Mouse (Mus musculus) skeletal muscle tissue, adult 2 months (tissue): Measurements from ENCODE around the gene Dgkb.

ENCODE experiments used
- DNase-seq: peaks from one replicate; pipeline ENCODE4 v3.0.0-alpha.2; 2012; ENCODE audit warnings: low read depth, low spot score

Gene Dgkb

DNA sequence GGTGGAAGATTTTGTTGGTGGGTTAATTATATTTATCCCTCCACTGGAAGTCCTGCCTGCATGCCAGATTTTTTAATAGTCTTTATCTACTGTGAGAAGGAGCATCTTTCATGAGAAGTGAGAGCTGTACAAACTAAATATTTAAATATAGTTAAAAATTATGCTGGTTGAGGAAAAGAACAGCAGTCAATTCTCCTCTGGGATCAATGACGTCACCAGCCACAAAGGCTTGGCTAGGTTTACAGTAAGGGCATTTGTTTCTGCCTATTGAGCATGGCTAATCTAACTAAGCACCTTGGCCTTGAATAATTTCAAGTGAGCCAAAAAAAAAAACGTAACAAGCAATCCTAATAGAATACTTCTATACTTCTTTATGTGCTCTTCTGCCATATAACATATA is 554.1 kb downstream of the Dgkb start:
- DNase-seq = no peak

DNA sequence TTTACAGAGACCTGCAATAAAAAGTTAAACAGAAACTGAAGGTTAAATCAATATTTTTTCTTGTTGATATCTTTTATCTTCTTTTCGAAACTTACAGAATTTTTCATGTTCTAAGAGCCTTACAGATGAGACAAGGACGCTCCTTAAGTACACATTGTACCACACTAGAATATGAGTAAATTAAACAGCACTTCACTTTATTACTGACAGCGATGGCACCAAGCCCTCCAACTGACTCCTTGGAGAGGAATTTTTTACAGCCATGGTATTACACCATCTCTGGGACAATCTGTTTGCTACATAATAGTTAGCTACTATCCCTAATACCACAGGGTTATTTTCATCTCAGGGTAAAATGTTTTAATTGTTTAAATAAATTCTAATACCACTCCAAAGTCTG is 556.6 kb downstream of the Dgkb start:
- DNase-seq = no peak

DNA sequence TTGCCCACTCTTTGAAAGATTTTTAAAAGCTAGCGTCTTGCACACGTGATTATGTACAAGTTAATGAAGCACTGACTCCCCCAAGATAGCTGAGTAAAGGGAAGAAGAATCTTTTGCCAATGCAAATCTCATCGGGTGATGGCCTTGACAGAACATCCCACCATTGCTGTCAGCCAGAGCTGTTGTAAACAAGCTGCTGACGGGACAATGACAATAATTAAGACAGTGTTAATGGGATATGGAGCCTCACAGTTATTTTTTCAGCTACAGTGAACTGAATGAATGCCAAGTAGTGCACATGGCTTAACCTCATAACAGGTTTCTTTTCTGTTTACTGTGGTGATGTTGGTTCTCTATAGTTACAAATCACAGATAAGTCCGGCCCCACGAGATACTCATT is 568.4 kb downstream of the Dgkb start:
- DNase-seq = no peak

DNA sequence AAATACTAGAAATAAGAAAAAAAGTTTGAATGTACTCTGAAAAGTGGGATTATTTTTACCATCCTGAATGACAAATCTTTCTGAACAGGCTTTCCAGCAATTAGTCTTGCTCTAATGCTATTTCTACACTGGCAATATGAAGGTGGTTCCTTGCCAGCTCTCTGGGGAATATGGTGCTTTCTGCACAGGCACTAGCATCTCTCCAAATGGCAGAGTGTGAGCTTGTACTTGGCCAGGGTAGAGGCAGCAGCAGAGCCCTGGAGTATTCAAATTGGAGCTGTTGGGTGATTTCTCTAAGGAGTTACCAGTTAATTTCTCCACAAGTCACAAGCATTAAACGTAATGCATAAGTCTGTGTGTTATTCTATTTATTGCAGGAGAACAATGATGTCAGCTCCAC is 569.5 kb downstream of the Dgkb start:
- no peak for DNase-seq

DNA sequence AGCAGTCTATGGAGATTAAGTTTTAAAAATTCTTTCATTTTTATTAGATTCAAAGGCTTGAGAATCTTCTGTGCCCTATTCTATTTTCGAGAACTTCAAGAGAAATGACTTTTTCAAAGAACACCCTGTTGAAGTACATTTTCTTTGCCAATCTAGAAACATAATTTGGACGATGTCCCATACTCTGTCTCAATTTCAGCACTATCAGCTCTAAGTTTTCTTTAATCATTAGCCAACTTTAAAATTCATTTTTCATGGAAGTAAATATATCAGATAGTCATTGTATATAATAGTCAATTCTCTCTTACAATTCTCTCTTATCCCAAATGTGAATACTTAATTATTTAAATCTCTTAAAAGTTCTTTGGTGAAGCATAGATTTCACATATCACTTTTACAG is 570.1 kb downstream of the Dgkb start:
- no peak for DNase-seq

DNA sequence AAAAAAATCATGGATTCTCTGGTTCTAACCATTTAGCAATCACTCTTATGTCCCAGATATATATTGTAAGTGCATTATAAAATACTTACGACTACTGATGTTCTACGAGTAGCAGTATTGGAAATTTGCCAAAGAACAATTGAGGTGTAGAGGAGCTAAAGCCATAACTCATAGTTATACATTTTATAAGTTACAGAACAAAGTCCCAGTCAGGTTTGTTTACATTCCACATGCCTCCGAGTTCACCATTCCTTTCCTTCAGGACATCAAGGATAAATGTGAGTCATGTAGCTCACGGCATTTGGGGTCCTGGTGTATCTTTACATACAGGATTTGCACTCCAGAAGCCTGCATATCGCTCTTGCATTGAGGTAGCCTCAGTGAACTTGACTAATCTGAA is 570.7 kb downstream of the Dgkb start:
- DNase-seq = no peak

DNA sequence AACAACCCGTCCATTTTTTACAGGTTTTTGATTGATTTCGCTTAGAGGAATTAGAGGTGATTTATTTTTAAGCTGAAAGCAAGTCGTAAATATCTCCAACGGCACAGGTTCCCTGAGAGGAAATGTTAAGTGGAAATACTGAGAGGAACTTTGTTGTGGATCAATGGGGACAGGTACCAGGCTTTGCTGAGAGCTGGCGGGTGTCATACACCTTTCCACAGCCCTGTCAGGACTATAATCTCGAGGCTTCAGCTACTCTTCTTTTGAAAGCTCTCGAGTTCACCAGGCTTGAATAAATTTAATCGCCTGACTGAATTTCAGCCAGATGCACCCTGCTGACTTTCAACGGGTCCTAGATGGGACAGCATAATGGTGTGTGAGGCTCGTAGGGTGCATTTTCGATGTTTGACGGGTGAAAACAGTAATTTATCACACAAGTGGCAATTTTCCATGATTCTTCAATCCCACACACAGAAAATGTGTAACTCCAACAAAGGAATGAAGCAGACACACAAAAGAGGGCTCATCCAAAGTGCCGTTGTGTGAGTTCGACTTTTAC is 580.3 kb downstream of the Dgkb start:
- no peak for DNase-seq

DNA sequence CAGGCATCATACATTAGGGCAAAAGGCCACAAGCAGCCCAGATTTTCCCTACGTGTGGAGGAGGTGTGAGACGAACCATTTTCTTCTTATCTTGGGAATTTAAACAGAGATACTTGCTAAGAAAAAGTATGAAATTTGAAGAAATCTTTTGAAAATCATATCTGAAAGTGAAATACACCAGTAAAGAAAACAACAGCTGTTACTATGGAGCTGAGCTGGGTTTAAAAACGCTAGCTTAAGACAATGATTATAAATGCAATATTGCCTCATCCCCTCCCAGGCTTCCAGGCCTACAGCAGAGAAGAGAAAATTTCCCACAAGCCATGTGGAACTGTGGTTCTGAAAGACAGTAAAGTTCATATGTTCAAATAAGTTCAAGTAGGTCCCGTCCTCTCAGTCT is 582.6 kb downstream of the Dgkb start:
- DNase-seq = no peak

DNA sequence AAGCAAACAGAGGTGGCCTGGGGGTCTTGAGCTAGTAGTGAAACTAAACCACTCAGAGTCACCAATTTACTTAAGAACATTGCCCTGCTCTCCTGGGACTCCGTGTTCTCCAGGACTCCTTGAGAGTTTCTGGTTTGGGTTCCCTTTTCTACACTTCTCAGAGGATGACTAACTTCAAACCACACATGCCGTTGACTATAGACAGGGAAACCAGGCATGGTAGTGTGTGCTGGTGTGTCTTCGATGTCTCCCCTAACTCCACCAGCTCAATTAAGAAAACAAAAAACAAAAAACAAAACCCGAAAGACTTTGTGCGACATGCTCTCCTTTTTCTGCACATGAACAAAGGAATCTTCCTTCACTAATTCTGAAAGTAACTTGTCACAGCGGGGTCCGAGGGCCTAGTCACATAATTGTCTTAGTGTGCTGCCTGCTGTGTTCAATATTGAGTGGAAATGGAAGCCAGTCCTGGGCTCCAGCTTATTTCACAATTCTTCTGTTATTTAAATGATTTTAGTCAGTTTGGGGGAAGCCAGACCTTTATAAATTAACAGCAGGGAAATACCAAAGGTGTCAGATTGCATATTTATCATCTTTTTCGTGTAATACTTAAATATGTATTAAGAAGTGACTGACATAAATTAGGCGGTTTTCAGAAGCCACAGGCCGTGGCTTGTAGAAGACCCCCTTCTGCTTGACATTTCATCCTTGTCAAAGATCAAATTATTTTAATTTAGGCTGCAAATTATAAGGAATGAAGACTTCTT is 618.0 kb downstream of the Dgkb start:
- no peak for DNase-seq

DNA sequence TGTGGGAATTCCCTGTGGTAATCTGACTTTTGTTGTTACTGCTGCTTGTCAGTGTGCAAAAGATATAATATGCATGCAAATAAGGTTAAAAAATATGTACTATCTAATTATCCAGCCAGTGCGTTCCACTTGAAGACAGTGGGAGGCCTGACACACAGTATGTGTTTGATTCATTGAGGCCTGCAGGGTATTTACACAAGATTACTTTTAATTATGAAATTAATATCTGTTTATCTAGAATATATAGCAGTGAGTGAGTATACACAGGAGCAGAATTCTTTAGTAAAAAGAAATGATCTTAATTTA is 618.6 kb downstream of the Dgkb start:
- no peak for DNase-seq

DNA sequence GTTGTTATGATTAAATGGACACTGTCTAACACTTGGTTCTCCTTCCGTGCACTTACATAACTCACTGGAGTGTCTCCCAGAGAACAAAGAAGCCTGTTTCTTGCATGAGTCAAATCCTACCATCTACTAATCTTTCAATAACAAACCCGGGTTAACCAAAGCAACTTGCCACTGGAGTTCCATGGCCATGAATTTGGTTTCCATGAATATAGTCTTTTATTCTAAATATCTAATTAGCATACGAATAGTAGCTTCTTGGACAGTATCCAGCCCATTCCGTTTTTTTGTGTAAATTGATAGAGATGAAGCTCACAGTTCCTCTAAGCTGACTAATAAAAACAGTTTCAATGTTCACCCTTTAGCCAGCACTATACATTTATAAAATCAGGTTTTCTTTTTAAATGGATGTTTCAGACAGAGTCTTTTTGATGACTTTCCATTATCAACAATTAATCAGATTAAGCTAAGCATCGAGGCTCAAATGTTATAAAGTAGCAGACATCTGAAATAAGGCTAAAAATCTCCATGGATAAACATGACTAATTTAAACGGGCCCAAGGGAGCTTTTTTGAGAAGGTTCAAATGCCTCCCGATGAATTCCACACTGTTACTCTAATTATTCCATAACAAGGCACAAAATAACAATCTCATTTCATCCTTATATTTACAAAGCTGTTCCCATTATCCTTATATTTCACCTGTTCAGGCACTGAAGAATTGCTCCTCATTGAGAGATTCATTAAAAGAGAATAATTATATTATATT is 633.0 kb downstream of the Dgkb start:
- DNase-seq = no peak

DNA sequence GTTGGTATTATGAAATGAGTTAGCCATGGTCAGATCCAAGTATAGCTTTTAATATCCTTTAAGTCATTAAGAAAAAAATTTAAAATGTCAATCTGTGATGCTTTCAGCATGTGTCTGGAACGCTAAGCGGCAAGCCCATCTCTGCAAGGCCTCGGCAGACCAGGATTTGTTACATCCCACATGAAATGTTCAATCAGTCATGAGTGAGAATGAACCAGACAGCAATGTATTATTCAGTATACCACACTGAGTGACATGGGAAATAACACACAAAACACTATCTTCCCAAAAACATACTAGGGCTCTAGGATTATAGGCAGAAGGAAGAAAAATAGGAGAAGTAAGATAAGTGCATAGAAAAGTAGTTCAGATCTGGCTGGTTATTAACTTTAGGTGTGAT is 634.2 kb downstream of the Dgkb start:
- DNase-seq = no peak

DNA sequence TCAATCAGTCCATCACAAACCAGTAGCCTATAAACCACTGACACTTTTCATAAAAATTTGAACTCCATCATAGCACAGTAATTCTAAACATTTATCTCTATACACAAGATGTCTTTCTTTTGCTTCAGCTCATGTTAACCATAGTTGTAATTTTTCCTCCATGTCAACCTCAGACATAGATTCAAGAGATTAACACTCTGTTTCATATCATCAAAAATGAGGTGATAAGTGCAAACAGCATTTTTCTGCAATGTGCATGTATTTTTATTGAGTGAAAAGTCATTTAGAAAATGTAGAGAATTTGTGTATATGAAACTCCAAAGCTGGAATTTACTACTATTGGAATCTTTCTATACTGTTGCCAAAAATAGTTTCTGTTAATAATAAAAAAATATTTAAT is 650.7 kb downstream of the Dgkb start:
- no peak for DNase-seq

DNA sequence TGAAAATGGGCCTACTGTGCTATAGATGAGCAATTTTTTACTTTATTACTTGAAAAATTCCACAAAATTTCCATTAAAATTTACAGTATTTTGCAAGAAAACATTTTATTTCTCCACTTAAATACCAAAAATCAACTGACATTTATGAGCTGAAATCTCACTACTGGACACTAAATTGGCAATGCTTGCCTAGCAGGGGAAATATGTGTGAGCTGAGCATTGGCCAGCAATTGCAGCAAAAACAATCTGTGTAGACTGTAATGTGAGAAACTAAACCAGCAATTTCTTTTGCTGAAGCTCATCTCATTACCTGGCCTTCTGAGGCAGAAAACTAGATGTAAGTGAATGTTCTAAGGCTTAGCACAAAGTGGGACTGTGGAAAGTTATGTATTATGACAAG is 651.1 kb downstream of the Dgkb start:
- no peak for DNase-seq

DNA sequence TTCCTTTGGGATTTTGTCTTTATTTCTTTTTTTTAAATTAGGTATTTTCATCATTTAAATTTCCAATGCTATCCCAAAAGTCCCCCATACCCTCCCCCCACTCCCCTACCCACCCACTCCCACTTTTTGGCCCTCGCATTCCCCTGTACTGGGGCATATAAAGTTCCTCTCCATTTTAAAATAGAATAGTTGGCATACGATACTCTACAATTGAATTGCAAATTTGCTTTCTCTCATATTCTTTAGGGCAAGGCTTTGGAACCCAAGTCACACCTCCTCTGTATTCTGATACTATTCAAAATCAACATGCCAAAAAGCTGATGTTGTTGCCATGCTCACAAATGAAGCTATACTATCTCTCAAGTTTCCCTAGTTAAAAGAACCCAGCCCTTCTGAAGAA is 679.7 kb downstream of the Dgkb start:
- DNase-seq = no peak

DNA sequence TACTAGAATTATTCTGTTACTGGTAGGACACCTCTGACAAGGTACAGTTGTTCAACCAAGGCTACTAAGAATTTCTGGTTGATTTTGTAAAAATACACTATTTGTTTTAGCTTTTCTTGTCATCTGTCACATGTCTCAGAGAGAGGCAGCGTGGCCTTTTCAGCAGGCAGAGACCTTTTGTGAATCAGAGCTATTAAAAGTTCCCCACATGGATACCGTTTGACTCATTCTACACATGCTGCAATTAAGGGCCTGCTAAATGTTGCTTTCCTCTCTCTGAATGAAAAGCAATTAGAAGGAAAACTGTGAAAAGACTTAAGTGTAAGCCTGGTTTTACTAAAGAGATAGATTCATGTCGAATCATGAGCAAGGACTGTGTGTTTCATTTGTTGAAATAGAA is 683.4 kb downstream of the Dgkb start:
- DNase-seq = no peak

DNA sequence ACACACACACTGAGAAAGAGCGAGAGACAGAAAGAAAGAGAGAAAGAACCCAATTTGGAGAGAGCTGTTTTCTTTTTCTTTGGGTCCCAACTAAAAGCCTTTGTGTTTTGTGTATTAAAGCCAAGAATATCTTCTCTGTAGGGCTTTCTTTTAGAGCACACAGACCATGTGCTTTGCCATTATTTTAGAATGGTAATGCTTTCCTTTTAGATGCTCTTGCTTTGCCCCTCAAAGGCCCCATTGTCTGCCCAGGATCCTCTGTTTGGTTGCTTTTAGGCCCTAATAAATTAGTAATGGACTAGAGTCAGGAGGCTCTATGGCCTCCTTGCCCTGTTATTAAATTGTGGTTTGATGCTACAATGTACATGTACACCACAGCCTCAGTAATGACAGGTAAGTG is 690.7 kb downstream of the Dgkb start:
- DNase-seq = no peak

DNA sequence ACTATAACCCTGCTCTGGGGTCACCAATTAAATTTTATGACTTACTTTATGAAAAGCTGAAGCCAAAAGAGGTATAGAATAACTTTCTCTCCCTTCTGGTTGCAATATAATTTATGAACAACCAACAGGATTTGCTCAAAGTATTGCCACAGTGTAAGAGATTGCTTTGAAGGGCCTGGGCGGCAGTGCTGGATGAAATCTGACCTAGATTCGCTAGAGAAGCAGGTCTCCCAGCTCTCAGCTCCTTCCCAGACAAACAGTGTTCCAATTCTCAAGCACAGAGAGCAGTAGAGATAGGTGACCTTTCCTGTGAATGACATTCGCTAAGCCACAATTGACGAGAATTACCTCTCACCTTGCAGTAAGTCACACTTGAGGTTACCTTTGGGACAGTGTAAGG is 727.9 kb downstream of the Dgkb start:
- no peak for DNase-seq

DNA sequence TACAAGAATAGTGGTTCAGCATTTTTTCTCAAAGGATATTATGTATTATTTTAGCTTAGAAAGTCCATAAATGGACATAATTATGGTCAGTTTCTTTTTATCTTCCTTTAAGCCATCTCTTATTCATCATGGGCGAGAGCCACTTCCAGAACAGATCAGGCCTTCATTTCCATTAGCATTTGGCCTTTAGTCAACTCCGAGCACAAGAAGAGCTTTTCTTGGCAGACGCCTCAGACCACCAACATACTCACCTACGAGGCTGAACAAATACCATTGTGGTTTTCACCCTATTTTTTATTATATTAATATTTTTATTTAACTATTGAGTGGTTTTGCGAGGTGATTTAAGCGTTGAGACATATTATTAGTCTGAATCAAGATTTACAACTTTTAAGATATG is 759.6 kb downstream of the Dgkb start:
- no peak for DNase-seq

DNA sequence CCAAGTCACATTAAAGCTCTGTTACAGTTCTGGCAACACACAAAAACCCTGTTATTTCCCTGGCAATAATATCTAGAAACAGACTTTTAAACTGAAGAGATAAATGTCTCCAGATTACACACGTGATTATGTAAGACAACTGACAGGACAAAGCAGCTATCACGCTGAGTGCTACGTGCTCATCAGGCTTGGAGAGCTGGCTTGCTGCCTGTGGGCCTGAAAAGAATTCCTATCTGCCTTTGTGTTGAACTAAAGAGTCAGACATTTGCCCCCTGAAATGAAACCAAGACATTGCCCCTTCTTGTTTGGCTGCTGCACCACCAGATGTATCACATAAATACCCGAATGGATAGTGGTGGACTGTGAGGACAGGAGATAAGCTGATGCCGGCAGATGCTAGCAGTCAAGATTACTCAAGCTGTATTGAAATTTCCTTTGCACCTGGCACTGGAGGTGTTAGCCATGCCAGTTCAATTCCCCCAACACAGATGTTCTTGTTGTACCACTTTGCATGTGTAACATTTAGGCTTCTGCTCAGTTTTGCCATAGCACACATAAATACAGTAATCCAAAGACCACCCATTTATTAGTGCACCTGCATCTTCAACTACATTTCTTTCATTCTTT is 761.8 kb downstream of the Dgkb start:
- DNase-seq = no peak

DNA sequence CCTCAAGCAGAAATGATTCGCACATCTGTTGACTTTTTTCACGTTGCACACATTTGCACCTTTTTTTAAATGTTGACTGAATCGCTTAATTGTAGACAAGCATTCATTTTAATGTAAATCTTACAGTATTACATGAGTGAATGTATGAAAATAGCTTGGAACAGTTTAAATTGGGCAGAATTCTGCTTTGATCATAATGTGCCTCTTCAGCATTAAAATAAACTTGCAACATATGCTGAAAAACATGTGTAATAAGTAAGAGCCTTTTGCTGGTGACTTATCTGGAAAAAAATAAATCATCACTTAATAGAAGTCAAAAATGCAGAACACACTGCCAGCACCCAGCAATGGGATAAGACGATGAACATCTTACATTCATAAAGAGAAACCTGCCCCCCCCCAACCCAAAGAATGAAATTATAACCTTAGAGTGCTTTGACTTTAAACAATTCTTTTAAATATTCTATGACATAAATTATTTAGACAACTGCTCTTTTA is 768.9 kb downstream of the Dgkb start:
- no peak for DNase-seq

DNA sequence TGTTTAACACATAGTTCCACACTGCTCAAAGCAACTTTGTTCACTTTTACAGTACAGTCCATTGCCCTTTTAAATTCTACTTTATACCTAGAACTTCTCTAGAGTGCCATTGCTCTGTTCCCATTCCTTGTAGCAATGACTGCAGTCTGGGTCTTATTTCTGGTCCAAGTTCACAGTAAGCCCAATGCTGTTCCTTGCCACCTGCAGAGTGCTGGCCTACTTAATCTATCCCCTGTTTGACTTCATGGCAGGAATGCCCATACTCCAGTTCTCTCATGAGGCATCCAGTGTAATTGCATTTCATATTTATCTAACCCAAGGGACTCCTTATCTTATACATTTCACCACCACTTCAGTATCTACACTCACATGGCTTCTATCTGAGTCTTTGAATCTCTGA is 772.4 kb downstream of the Dgkb start:
- DNase-seq = no peak

DNA sequence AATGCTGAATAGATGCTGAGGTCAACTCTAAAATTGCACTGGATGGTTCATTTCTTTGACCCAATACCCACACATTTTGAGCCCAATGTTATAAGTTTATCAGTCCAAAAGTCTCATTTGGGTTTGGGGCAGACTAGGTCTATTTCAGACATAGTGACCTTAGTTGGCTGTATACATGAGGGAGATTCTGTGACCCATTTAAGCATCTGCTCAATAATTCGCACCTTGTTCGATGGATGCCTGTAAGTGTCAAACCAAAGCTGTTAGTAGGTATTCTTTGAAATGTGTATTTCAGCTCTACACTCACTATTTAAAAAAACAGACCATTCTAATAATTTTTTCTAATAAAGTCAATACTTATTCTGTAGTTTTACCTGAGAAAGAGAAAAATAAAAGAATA is 776.1 kb downstream of the Dgkb start:
- no peak for DNase-seq
